Mouse (Mus musculus) cerebellum, adult 9-10 months (tissue): ENCODE results near the gene Epop.

Experiments
- DNase-seq: peaks from one replicate; pipeline ENCODE4 v3.0.0; 2022

Epop gene

DNA sequence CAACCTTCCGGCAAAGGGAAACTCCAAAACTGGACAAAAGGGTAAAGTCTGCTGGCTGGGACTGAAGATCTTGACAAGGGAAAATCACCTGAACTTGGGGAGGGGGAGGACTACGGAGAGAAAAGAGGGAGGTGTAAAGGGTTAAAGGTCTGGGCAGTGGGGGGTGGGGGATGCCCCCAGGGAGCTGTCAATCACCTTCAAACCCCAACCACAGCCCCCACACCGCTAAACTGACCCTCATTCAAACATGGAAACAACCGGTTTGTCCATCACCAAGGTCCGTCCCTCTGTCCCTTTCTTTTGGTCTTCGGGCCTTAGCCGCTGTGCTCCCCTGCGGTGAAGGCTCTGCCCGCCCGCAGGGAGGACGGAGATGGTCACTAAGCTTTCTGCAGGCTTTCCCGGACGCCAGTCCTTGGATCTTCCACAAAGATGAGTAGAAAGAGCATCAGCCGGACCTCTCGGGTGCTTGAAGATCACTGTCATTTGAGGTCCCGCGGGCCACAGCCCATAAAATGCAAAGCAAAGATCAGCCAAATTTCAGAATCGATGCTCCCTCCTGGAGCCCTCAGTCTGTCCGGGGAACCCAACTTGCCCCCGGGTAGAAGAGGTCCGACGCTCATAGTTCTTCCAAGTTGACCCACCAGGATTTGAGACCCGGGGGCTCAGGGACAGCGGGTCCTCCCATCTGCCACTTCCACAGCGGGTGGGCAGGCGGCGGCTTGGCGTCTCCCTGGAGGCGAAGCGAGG, 1.8 kb downstream of the Epop start:
- no peak for DNase-seq

DNA sequence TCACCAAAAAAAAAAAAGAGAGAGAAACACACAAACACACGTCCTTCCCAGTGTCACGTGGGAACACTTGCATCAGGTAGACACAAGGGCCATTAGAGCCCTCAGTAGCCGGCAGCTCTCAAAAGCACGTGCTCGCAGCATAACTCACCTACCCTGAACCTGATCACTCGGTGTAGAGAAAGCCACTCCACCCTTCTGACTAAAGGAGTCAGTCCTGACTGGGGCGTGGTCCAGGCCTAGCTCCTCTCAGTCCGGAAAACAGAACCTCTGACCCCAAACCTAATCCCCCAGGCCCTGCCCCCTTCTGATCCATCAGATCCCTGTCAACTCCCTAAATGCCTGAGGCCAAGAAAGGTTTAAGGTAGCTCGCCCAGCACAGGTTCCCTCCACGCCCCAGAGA, 2.7 kb downstream of the Epop start:
- no peak for DNase-seq

DNA sequence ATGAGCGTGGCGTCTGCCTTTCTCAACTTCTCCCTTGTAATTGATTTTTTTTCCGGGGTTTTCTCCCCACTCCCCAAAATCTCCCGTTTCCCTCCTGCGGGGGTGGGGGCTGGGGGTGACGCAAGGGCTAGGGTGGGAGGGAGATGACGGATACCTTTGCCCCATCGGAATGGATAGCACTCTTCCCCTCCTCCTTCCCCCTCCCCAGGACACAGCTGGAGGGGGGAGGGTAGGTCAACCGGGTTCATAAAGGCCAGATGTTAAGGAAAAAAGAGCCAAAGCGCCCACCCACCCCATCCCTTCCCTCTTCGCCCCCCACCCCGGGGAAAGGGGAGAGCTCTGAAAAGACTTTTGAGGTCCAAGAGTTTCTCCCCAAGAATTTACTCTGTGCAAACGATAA, 3.1 kb downstream of the Epop start:
- DNase-seq = no peak

DNA sequence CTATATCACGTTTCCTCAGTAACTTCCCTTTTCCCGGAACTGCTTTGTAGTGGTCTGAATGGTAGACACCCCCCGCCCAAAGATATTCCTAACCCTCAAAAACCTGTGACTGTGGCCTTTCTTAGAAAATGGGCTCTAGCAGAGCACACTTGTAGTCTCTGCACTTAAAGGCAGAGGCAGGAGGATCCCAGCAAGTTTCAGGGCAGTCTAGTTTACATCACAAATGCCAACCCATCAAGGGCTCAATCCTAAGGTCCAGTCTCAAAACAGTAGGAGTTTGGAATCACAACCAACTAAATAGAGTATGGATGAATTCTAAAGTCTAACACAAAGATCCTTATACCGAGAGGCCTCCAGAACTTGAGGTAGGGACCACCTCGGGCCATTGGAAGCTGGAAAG, 4.0 kb downstream of the Epop start:
- DNase-seq = no peak

DNA sequence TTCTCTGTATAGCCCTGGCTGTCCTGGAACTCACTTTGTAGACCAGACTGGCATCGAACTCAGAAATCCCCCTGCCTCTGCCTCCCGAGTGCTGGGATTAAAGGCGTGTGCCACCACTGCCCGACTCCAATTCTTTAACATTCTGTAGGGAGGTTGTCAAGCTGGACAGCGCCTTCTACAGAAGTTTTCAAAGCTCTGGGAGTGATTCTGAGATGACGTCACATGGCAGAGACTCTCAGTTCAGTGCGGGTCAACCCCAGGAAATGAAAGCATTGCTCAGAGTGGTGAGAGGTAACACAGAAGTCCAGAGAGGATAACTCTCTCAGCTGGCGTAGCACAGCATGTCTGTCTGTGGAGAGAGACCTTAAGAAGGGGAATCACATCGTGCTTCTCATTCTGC, 6.3 kb downstream of the Epop start:
- DNase-seq = no peak

DNA sequence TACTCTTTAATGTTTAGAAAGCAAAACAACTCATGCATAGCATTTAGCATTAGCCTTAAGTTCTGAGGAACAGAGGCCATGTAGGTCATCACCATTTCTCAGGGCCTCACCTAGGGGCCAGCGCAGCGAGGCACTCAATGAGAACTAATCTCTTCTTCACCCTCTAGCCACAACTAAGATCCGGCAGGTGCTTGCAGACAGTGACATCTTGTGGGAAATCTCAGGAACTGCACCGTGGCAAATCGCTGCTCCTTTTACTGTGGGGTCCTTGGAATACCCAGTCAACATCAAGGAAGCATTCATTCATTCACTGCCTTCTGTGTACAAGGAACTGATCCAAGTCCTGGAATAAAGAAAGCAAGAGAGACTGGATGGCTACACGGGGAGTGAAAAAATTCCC, 7.1 kb downstream of the Epop start:
- peak; percentile 84 for DNase-seq

DNA sequence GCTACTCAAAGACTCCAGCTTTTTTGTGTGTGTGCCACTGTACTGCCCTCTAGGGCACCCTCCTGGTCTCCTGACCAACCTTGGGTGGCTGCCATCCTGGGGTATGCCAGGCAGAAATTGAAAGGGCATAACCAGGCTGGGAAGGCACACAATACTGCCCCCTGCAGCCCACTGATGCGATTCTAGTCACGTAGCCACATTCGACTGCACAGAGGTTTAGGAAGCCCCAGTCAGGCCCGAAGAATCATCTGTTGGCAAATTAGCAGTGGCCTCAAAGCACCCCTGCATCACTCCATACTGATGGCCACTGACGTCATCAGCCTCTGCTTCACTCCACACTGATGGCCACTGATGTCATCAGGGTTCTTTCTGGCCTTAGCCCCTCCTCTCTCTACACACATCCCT, 10.1 kb downstream of the Epop start:
- DNase-seq = peak; percentile 82

DNA sequence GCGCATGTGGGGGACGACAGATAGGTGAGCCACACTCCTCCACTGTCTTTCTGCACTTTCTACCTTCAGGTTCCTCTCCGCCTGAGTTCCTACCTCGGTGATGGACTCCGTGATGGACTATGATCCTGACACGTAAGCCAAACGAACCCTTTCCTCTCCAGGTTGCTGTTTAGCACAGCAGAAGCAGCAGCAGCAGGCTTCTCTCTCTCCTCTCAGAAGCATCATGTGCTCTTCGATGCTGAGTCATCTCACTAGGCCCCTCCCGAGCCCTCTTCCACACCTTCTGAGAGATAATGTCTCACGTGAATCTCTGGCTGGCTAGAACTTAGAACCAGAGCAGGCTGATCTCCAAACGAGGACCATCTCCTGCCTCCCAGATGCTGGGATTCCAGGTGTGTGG, 11.1 kb downstream of the Epop start:
- DNase-seq = no peak

DNA sequence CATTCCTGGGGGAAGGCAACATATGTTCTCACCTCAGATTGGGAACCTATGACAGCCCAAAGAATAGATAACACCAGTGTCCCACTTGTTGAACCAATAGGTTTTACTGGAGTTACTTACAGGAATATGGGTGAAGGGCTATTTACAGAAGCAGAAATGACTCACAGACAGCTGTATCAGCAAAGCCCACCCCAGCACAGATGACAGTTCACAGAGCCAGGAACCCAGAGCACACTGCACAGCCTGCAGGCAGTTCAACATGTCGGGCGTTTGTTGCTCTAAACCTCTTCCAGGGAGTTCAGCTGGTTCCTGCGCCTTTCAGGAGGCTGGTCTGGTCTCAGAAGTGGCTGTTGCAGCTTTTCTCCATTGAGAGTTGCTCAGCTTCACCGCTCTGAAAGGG, 14.2 kb downstream of the Epop start:
- DNase-seq = no peak

DNA sequence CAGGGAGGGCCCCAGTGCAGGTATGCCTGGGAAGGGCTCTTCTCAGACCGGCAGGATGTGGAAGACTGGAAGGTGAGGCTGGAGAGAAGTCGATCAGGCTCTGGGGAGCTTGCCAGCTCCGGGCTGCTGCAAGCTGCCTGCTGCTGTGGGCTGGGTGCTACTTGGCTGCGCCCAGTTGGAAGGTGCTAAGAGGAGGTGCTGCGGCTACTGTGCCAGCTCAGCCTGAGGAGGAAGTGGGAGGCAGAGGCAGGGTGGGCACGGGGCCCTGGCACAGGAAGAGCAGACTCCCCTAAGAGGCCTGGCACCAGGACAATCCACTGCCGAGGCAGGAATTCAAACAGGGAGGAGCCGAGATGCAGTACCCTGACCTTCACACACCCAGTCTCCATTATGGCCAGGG, 18.4 kb downstream of the Epop start:
- DNase-seq = no peak

DNA sequence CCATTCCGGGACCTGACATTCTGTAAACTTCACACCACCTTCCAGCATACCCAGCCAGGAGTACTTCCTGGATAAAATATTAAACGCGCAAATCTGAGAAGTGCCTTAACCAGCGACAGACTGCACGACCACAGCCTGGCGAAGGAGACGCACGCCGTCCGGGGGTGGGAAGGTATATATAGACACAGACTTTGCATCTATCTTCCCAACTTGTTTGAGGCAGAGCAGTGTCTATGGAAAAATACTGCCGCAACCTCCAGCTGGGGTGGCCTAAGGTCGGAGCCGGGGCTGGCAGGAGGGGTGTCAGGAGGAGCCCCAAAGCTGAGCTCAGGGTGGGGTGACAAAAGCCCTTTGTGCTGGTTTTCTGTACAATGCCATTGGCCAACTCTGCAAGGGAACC, 19.8 kb downstream of the Epop start:
- DNase-seq = no peak

DNA sequence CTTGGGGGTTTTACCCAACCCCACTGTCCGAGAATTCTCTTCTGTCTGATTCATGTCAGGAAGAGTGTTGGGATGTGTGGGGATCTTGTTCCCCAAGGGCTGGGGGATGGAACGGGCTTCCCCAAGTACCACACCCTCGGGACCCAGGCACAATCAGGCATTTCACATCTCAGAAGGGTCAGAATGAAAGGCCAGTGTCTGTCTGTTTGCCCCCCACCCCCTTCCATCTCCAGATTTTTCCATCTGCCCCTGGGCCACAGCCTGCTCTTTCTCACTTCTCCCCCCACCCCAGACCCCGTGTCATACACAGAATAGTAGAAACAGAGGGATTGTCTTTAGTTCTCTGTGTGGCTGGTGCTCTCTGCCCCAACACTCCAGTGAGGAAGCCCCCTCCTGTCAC, 20.6 kb downstream of the Epop start:
- DNase-seq = no peak

DNA sequence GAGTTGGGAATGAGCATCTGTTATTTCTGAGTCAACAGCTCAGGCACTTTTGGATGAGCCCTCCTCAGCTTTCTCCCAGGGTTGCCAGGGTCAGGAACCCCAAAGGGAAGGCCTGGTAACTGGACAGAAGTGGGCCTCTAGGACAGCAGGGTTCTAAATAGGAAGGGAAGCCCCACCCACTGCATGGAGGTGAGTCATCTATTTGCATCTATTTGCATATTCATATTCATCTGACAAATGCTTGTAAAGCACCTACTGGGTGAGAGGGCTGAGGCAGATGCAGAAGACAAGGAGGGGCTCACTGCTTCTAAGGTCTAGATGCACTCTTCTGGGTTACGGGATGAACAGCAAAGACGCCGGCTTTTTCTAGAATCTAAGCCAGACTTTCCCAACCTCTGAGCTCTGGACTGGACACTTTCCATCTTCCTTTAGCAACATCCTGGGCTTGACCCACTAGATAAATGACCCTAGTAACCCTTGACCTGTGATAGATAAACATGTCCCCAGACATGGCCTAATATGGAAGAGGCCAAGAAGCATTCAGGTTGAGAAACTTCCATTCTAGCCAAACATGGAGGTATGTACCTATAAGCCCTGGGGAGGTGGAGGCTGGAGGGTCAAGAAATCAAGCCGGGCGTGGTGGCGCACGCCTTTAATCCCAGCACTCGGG, 22.3 kb downstream of the Epop start:
- no peak for DNase-seq

DNA sequence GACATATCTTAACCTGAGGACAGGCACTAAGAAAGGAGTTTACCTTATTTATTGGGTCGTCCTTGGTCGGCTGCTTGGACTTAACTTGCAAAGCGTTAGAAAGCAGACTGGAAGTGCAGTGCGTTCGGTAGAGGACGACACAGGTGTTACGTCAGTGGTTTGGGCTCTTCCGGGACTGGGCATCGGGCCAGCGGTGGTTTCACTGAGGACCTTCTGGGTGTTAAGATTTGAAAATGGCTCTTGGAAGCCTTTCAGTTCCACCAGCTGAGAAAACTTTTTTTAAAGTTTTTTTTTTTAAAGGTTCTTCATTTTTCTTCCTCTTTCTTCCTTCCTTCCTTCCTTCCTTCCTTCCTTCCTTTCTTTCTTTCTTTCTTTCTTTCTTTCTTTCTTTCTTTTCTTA, 25.6 kb downstream of the Epop start:
- DNase-seq = no peak

DNA sequence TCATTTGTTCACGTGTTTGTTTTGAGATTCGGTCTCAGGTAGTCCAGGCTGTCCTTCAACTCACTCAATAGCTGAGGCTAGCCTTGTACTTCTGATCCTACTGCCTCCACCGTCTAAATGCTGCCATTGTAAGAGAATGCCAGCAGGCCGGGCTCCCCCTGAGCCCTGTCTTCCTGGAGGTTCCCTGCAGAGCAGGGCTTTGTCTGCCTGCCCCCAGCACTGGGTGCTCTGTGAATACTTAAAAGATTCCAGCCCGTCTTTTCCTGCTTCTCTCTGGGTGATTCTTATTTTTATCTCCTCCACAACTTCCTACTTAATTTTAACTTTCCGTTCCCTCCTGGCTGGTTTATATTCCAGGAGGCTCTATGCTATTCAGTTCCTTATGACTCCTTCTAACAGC, 27.3 kb downstream of the Epop start:
- DNase-seq = no peak

DNA sequence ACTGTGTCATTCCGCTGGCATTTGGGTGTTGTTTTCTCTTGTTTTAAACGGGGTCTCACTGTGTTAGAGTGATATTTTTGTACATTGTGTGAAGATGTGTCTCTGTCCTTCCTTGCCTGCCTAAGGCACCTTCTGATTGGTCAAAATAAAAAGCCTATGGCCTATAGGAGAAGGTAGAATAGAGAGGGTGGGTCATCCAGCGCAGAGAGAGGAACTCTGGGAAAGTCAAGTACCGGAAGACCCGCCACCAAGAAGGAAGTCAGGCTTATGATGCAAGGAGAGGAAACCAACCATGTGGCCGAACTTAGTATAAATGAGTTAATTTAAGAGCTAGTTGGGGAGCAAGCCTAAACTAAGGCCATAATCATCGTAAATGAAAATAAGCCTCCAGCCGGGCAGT, 30.4 kb downstream of the Epop start:
- no peak for DNase-seq

DNA sequence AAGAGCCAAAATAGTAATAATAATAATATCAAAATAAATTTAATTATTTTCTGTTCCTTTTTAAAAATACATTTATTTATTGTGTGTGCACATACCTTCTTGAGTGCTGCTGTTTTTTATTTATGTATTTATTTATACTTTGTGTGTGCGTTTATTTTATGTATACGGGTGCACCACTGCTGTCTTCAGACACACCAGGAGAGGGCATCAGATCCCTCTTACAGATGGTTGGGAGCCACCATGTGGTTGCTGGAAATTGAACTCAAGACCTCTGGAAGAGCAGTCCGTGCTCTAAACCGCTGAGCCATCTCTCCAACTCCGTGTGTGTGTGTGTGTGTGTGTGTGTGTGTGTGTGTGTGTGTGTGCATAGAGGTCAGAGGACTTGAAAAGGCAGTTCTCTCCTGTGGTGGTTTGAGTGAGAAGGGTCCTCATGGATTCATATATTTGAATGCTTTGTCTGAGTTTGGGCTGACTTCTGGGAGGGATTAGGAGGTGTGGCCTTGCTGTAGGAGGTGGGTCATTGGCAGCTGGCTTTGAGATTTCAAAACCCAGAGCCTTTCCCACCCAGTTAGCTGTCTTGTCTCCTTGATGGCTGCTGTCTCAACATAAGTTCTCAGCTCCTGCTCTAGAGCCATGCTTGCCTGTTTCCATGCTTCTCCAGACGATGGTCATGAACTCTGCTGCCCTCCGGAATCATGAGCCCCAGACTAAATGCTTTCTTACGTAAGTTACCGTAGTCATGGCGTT, 31.4 kb downstream of the Epop start:
- DNase-seq = no peak

DNA sequence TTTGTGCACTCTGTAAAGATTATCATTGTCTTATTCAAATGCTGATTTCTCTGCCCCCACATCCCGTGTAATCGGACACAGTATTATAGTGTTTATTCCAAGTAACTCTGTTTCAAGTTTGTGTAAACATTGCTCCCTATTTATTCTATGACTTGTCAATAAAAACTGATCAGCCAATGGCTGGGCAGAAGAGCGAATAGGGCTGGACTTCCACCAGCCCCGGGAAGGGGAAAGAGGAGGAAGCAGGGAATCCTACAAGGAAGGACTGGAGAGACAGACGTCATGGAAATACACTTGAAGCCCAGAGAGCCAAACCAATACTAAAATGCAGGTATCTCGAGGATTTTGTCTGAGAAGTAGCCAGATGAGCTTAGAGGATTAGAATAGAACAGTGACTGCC, 35.4 kb downstream of the Epop start:
- no peak for DNase-seq

DNA sequence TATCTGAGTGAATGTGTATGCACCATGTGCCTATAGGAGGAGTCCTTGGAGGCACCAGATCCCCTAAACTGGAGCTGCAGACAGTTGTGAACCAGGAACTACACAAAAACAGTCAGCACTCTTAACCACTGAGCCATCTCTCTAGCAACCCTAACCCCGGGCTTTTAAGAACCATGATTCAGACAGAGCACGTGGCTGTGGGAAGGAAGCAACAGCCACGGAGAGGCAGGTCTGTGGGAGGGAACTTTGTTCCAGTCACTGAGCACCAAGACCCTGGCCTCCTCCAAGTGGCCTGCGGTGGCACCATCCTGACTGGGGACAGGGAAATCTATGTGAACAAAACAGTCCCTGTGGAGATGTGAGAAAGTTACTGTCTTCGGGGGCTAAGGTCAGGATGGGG, 37.6 kb downstream of the Epop start:
- no peak for DNase-seq

DNA sequence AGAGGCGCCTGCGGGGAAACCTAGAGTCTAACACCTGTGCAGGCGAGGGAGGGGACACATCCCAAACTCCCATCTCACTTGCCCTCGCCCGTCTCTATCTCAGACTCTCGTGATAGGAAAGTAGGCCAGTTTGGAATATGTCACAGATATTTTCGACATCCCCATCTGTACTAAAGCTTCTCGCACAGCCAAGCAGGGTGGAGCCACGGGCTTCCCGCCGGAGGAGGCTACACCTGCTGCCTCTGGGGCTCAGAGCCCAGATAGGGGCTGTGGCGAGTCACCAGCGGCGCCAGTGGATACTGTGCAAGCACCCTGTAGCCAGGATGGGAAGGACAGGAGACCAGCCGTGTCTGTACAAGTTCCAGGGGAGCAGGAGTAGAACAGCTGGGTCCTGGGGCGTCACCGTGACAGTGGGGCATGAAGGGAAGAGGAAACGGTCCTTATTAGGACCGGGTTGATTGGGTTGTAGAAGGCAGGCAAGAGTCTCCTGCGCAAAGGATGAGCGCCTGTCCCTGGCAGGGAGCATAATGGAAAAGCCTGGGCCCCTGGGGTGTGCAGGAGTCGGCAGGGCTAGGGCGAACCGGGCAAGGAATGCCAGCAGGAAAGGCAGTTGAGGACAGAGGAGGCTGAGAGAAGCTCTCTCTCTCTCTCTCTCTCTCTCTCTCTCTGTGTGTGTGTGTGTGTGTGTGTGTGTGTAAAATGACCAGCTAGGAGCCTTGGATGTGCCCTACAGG, 39.1 kb downstream of the Epop start:
- DNase-seq = peak; percentile 61

DNA sequence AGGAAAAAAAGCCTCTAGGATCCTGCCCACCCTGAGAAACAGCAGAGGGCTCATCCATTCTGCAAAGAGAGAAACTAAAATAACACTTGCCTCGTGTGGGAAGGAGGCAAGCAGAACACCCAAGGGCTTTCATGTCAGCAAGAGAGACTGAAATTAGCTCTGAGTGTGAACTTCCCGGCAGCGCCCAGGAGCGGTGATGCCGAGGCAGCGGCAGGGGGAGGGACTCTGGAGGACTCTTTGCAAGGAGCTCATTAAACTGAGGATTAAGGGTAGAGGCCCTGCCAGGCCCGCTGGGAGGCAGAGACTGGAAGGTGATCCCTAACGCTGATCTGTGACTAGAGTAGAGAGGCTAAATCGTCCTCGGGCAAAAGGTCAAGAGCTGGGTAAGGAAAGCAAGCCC, 40.3 kb downstream of the Epop start:
- no peak for DNase-seq

DNA sequence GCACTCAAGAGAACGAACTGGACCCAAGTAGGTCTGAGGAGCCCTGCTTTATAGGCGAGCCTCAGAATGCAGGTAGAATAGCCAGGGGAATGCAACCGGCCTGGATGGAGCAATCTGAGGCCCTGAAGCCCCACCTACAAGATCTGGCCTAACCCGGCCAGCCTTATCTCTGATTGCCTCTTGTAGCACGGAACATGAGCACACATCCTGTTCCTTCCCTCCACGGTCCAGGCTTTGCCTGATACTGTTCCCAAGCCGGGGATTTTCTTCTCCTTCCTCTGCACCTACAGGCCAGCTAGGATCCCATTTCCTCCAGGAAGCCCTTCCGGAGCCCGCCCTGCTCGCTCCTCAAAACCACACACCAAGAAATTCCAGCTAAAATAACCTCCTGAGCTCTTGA, 43.6 kb downstream of the Epop start:
- no peak for DNase-seq

DNA sequence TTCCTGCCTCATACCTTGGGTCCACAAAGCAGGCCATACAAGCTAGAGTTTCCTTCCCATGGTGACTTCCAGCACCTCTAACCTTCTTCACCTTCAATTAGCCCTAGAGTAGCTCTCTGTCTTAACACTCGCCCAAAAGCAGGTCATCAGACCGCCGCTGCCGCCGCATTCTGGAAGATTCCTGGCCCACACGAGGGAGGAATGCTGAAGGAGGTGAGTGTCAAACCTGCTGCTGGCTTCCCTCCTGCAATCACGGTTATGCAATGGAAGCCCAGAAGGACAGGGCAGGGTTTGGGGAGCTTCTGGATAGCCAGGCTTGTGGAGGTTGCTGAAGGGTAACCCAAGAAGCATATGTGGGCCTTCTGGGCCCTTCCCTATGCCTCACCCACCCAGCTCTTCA, 45.0 kb downstream of the Epop start:
- DNase-seq = no peak
